Mouse (Mus musculus) regulatory T cell (primary cell): ENCODE measurements around the gene Elovl6.

Experiments used
- in situ Hi-C: fragments of 300-600 bp; cut with MboI, MseI; formaldehyde crosslinking; loops from one replicate; pipeline ENCODE4 v1.15.1; 2025; ENCODE audit warnings: high pct_unique_total_duplicates

Elovl6 gene

DNA sequence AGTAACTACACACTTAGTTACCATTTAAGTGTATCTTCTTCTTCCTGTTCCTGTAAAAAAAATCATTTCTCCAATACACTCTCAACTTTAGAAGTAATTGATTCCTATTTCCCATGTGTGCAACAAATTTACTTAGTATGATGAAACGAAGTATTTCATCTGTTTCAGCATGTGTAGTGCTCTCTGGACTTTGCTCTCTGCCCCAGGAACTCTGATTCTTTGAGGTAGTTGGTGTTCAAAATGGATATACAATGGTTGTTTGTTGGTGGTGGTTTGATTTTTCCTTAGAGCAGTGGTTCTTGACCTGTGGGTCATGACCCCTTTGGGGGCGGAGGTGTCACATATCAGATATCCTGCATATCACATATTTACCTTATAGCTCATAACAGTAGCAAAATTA lies 32.7 kb downstream of the Elovl6 start:
- in situ Hi-C loops: no loop called here

GRCm38 (mm10) chr3:129565458-129565857 lies 33.3 kb downstream of the Elovl6 start:
- in situ Hi-C loops: no loop called here

DNA sequence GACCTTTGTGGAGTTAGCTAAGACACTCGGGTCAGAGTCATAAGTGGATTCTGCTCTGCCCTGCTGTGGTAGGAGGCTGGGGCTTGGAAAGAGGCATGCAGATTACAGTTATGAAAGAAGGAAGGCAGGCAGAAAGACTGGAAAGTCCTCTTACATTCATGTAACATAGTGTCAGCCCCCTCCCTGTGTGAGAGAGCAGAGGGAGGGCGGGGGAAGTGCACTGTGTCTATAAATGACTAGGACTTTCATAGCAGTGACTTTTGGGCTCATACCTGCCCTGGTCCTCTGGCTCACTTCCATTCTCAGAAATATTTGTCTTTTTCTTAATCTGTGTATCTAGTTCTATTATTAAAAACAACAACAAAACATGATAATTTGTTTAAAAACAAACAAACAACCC lies 33.9 kb downstream of the Elovl6 start:
- in situ Hi-C loops: no loop called here

DNA sequence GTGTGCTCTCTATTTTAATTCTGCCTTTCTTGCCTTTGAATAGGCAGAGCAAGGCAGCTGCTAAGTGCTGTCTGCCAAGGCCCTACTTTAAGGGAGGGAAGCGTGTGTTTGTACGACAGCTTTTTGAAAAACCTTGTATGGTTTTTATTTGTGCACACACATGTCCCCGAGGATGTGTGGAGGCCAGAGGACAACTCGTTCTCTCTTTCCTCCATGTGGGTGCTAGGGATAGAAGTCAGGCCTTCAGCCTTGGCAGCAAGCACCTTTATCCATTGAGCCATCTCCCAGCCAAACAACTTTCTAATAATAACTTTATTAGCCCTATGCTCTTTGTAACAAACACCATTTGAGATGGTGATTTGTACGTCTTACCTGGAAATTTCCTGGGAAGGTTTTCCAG lies 34.7 kb downstream of the Elovl6 start:
- in situ Hi-C loops: no loop called here

- in situ Hi-C loops: no loop called here
Observed at GRCm38 (mm10) chr3:129568506-129568905, 36.4 kb downstream of the Elovl6 start.

DNA sequence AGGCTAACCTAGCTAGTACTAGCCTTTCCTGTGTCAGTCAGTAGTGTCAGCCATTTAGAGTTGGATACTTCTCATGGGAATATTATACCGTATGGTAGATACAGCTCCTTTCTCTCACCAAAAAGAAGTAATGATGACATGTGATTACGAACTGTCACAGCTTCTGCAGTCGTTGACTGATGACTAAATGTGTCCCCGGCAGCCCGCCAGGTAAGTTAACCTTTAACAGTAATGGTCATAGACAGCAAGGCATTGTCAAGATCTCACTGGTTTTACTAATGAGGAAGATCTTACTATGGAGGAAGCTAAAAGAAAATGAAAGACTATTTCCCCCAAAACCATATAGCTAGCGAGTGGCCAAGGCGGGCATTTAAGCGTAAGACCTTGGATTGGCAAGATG lies 38.8 kb downstream of the Elovl6 start:
- in situ Hi-C loops: no loop called here

DNA sequence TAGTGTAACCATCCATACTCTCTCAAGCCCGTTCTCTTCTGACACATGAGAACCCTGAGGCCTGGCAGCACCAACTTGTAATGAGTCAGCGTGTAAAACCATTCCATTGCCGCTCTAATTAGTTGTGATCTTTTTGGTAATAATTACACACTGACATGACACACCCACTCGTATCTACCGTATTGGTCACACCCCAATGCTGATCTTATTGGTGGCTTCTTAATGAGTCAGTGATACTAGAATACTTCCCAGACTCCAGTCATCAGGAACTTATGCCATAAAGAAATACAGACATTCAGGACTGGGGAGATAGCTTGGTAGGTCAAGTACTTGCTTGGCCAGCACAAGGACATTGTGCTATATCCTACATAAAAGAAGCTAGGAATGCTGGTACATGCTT lies 39.5 kb downstream of the Elovl6 start:
- in situ Hi-C loops: no loop called here

DNA sequence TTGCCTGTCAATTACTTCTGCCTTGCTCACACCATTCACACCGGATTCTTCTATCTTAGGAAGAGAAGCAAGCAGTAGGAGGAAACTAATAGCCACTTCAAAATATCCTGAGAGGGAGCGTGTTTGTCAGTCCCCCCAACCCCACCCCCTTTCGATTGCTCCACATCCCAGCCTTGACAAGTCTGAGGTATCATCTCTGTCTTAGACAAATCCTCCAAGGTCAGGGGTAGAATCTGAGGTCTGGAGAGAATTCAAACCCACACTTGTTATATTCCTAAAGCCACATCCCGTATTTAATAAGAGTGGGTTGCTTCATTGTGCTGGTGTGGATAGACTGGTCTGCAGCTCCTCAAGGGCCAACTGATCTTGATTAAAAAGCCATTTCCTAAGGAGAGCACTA lies 40.8 kb downstream of the Elovl6 start:
- in situ Hi-C loops: no loop called here

DNA sequence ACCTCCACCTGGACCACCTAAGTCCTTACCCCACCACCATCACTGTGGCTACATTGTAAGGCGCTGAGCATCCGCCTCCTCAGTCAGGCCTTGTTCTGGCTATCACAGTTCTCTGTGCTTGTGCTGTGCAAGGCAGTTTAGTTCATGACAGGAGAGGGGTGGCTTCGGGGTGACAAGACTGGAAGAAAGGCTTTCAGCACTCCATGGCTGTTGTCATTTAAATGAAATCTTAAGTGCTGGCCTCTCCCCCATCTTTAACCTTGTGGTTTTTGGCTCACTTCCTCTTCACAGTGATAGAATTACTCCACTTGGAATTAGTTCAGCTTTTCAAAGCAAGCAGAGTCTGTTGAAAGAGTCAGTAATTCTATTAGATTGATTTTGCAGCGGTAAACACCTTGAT lies 41.5 kb downstream of the Elovl6 start:
- in situ Hi-C loops: no loop called here

DNA sequence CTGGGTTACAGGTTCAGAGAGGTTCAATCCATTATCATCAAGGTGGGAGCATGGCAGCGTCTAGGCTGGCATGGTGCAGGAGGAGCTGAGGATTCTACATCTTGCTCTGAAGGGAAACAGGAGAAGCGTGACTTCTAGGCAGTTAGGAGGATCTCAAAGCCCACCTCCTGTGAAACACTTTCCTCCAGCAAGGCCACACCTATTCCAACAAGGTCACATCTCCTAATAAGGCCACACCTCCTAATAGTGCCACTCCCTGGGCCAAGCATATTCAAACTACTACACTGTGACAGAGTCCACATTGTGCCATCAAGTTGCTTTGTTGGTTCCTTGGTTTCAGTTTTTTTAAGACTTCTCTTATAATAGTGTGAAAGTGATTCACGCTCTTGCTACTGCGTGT lies 42.9 kb downstream of the Elovl6 start:
- in situ Hi-C loops: no loop called here

GRCm38 (mm10) chr3:129576522-129576921 lies 44.4 kb downstream of the Elovl6 start:
- in situ Hi-C loops: no loop called here

GRCm38 (mm10) chr3:129578741-129579475 lies 46.8 kb downstream of the Elovl6 start:
- in situ Hi-C loops: no loop called here

GRCm38 (mm10) chr3:129581024-129581423 lies 48.9 kb downstream of the Elovl6 start:
- in situ Hi-C loops: no loop called here

DNA sequence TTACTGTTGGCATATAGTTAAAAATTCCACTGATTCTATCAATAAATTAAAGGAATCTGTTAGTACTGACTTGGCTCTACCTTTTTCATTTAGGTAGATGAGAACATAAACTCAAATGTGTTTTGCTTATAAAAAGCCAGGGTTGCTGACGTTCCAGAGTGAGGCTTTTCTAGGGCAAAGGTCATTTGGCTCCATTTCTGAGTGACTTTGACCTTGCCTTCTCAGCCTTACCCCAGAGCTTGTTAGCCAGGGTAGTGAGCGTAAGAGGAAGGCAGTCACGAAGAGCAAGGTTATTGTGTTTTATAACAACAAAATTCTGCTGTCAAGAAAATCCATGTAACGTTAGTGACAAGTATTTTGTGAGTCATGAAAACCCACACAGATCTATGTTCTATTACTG lies 50.3 kb downstream of the Elovl6 start:
- in situ Hi-C loops: no loop called here

GRCm38 (mm10) chr3:129583290-129583689 lies 51.1 kb downstream of the Elovl6 start:
- in situ Hi-C loops: no loop called here

DNA sequence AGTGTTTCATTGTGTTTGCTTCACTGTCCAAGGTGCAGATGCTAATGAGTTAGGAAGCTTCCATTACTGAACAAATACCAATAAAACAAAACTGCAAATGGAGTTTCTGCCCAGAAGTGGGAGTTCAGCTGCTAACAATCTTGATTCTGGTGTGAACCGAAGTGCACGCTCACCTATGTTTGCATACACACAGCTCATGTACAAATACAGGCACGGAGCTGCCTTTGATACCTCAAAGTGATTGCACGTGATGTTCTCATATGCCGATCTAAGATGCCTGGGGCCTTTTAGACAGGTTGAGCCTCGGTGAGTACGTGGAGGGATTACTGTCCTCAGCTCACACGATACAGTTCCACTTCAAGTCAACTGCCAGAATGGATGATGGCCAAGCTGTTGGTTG lies 55.8 kb downstream of the Elovl6 start:
- in situ Hi-C loops: no loop called here

- in situ Hi-C loops: no loop called here
Observed at GRCm38 (mm10) chr3:129588753-129589152, 56.6 kb downstream of the Elovl6 start.

DNA sequence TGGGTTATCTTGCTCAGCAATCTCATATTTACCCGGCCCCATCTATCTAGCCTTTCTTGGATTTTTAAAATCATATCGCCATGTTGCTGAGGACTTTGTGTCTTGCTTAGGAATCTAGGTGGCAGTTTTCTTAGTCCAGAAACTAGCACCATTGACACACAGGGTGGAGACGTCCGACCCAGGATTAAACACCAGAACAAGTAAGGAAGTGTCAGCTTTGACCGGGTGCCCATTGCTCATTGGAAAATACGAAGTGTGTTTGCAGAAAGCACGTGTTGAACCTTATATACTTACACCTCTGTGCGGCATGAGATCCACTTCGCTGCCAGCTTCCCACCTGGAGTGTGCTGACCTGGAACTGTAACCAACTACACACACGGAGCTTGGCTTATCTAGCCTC lies 57.5 kb downstream of the Elovl6 start:
- in situ Hi-C loops: no loop called here

- in situ Hi-C loops: no loop called here
Observed at GRCm38 (mm10) chr3:129590548-129591226, 58.5 kb downstream of the Elovl6 start.

DNA sequence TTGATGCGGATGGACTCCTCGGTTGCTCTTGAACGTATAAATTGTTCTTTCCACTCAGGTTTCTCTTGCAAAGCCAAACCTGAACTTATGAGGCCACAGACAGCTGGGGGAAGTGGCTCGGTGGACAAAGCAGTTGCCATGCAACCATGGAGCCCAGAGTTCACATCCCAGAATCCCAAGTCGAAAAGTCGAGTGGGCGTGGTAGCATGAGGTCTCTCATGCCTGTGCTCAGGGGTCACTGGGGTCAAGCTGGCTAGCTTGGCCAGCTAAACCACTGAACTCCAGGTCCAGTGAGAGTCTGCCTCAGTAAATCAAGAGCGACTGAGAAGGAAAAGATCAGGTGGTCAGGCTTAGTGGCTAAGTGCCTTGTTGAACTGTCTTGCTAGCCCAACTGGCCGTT lies 59.1 kb downstream of the Elovl6 start:
- in situ Hi-C loops: no loop called here

DNA sequence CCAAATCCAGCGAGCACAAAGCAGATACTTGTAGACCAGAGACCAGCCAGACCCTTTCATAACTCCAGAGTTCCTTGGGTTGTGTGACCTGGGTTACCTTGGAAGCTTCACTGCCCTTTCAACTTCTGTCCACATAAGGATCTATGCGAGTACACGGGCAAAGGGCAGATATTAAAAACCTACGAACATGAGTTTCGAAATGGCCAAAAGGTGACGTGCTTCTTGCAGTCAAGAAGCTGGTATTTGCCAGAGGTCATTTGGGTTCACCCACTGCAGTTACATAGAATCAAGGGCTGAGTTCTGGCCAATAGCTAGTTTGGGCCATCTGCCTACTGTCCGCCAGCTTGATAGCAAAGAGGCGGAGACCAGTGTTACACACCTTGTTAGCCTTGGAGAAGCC lies 59.6 kb downstream of the Elovl6 start:
- in situ Hi-C loops: no loop called here

DNA sequence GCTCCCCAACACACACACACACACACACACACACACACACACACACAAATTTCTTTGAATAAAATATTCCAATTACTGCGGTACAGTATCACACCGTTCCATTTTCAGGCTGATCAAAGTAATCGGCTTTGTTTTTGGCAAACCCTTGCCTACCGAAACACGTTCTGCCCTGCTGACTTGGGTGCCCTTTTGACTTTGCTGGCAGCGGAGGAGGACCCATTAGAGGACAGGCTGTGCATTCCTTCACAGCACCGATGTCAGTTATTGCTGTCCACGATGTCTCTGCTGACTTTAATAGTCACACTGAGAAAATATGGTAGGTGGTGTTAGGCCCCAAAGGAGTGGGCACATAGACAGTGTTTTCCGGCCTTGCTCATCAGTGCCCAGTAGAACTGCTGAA lies 60.8 kb downstream of the Elovl6 start:
- in situ Hi-C loops: no loop called here

GRCm38 (mm10) chr3:129593735-129594134 lies 61.6 kb downstream of the Elovl6 start:
- in situ Hi-C loops: no loop called here

DNA sequence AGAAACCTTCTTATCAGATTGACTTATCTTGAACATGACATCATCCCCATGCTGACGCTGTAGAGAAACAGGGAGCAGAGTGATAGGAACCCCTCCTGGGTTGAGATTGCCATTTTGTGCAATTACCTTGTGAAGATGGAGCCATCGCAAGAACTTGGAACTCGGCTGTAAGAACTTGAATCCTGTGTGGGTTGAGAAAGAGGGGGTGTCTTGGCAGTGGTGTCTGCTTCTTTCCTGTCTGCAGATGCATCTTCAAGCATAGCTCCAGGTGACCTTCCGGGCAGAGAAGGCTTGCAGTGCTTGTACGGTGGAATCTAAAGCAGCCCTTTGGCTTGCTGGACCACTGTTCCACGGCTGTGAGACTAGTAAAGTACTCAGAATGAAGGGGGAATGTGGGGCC lies 63.9 kb downstream of the Elovl6 start:
- in situ Hi-C loops: no loop called here
